Mouse (Mus musculus) heart, embryonic 16.5 days (tissue): Measurements from ENCODE around the gene Mcl1. TPM values are rescaled to one million over a fixed set of nuclear protein-coding genes. Genes with fewer than 3 reads are reported as not detected.

Source experiments
- ATAC-seq: fragments of 200-750 bp; cut with Nextera tagmentation; replicated peaks from 2 replicates; pipeline ENCODE4 v1.8.0; 2017; ENCODE audit warnings: moderate number of reproducible peaks; ENCODE audit not compliant: insufficient read depth, low FRiP score; ENCODE audit errors: extremely low read depth
- H3K27ac ChIP-seq: fragments of 300-500 bp; sonication (generic); 2 replicates; pipeline ENCODE4 v1.5.1; 2014; ENCODE audit warnings: mild to moderate bottlenecking, low read length, control low read depth, moderate library complexity
- H3K27me3 ChIP-seq: fragments of 300-500 bp; sonication (generic); 2 replicates; pipeline ENCODE4 v1.6.1; 2014; ENCODE audit warnings: low read length, mixed read lengths; ENCODE audit not compliant: control insufficient read depth, insufficient read depth
- H3K36me3 ChIP-seq: fragments of 300-500 bp; sonication (generic); 2 replicates; pipeline ENCODE4 v1.6.1; 2014; ENCODE audit not compliant: control insufficient read depth, insufficient read depth
- H3K4me1 ChIP-seq: fragments of 300-500 bp; sonication (generic); 2 replicates; pipeline ENCODE4 v1.6.1; 2014; ENCODE audit warnings: low read length, mixed read lengths; ENCODE audit not compliant: control insufficient read depth, insufficient read depth
- H3K4me2 ChIP-seq: fragments of 300-500 bp; sonication (generic); 2 replicates; pipeline ENCODE4 v1.6.1; 2014; ENCODE audit warnings: low read depth, mild to moderate bottlenecking, control low read depth, low read length
- H3K4me3 ChIP-seq: fragments of 300-500 bp; sonication (generic); 2 replicates; pipeline ENCODE4 v1.5.1; 2014; ENCODE audit warnings: mild to moderate bottlenecking, control low read depth, low read length
- H3K9ac ChIP-seq: fragments of 300-500 bp; sonication (generic); 2 replicates; pipeline ENCODE4 v1.6.1; 2014; ENCODE audit warnings: low read length, control low read depth
- H3K9me3 ChIP-seq: fragments of 300-500 bp; sonication (generic); replicated peaks from 2 replicates; pipeline ENCODE4 v1.6.1; 2016; ENCODE audit warnings: low read length; ENCODE audit not compliant: control insufficient read depth
- WGBS: fragments of 180-500 bp; shearing (Covaris S2); extraction: QIAGEN DNeasy Blood & Tissue Kit; methylation state at CpG from one replicate; pipeline ENCODE4 v1.1.7; 2014; 5-methylcytosine and 5-hydroxymethylcytosine counted together
- polyA plus RNA-seq: library from polyadenylated mRNA; unstranded; fragments of >200 nt; fragmentation: Nextera tagmentation; extraction: Ambion mirVana; gene quantifications from 2 replicates; pipeline ENCODE4 v1.2.1, GENCODE M21; 2015

The Mcl1 gene
- polyA plus RNA-seq, 1 experiment from 2014 or later = 31.9 TPM

- Histone ChIP-seq H3K4me3 (no peak overlapping the region), H3K27ac (peak overlapping the region; percentile 43), H3K27me3 (no peaks in the 10 kb centered on the region), H3K4me1 (peaks cover 7% of the 10 kb centered on the region), H3K4me2 (no peak overlapping the region), H3K9ac (no peak overlapping the region), H3K9me3 (no peaks in the 10 kb centered on the region), H3K36me3 (no peaks in the 10 kb centered on the region)
- 59% methylated on average over 10 of the region's 10 CpGs for WGBS
- ATAC-seq = 0 out of 2 replicates have a peak, but pooled peaks have one; percentile 37
Measured at GRCm38 (mm10) chr3:95645313-95646235, 13.0 kb upstream of the Mcl1 start.

GRCm38 (mm10) chr3:95648016-95648415 is 10.6 kb upstream of the Mcl1 start:
- no peak for ATAC-seq
- H3K9ac ChIP-seq = no peak overlapping the region
- H3K27ac ChIP-seq = no peak overlapping the region
- no peaks in the 10 kb centered on the region for H3K27me3 ChIP-seq
- H3K9me3 ChIP-seq = no peaks in the 10 kb centered on the region
- no peak overlapping the region for H3K4me3 ChIP-seq
- H3K36me3 ChIP-seq = no peaks in the 10 kb centered on the region
- peaks cover 14% of the 10 kb centered on the region for H3K4me1 ChIP-seq
- 87% methylated on average over 5 of the region's 5 CpGs for WGBS
- H3K4me2 ChIP-seq = no peak overlapping the region

GRCm38 (mm10) chr3:95650276-95651032 is 8.1 kb upstream of the Mcl1 start:
- no peaks in the 10 kb centered on the region for H3K36me3 ChIP-seq
- H3K27me3 ChIP-seq = no peaks in the 10 kb centered on the region
- 49% methylated on average over 6 of the region's 6 CpGs for WGBS
- H3K4me2 ChIP-seq = no peak overlapping the region
- H3K9ac ChIP-seq = no peak overlapping the region
- peak; percentile 46 for ATAC-seq
- H3K4me1 ChIP-seq = peaks cover 19% of the 10 kb centered on the region
- no peak overlapping the region for H3K4me3 ChIP-seq
- H3K9me3 ChIP-seq = no peaks in the 10 kb centered on the region
- H3K27ac ChIP-seq = peak overlapping the region; percentile 75

- 70% methylated on average over 3 of the region's 3 CpGs for WGBS
- H3K9me3 ChIP-seq = no peaks in the 10 kb centered on the region
- H3K36me3 ChIP-seq = no peaks in the 10 kb centered on the region
- no peaks in the 10 kb centered on the region for H3K27me3 ChIP-seq
- H3K4me1 ChIP-seq = peaks cover 19% of the 10 kb centered on the region
- H3K27ac ChIP-seq = peak overlapping the region; percentile 75
- no peak for ATAC-seq
- H3K9ac ChIP-seq = no peak overlapping the region
- no peak overlapping the region for H3K4me2 ChIP-seq
- H3K4me3 ChIP-seq = no peak overlapping the region
Measured at GRCm38 (mm10) chr3:95651033-95651373, 7.6 kb upstream of the Mcl1 start.

GRCm38 (mm10) chr3:95651391-95652203 is 7.0 kb upstream of the Mcl1 start:
- Histone ChIP-seq H3K4me1 (peaks cover 19% of the 10 kb centered on the region), H3K4me3 (no peak overlapping the region), H3K36me3 (no peaks in the 10 kb centered on the region), H3K27ac (peak overlapping the region; percentile 75), H3K9me3 (no peaks in the 10 kb centered on the region), H3K27me3 (no peaks in the 10 kb centered on the region), H3K4me2 (no peak overlapping the region), H3K9ac (no peak overlapping the region)
- 86% methylated on average over 16 of the region's 16 CpGs for WGBS
- no peak for ATAC-seq

- H3K9me3 ChIP-seq = no peaks in the 10 kb centered on the region
- no peak overlapping the region for H3K9ac ChIP-seq
- H3K27me3 ChIP-seq = no peaks in the 10 kb centered on the region
- ATAC-seq = no peak
- H3K36me3 ChIP-seq = no peaks in the 10 kb centered on the region
- H3K4me3 ChIP-seq = no peak overlapping the region
- H3K4me2 ChIP-seq = no peak overlapping the region
- WGBS = 71% methylated on average over 7 of the region's 7 CpGs
- H3K27ac ChIP-seq = no peak overlapping the region
- peaks cover 19% of the 10 kb centered on the region for H3K4me1 ChIP-seq
Measured at GRCm38 (mm10) chr3:95652204-95652811, 6.3 kb upstream of the Mcl1 start.

GRCm38 (mm10) chr3:95652871-95653270 is 5.7 kb upstream of the Mcl1 start:
- no peak for ATAC-seq

GRCm38 (mm10) chr3:95653473-95654034 is 5.0 kb upstream of the Mcl1 start:
- peaks cover 21% of the 10 kb centered on the region for H3K4me1 ChIP-seq
- no peak for ATAC-seq
- H3K4me3 ChIP-seq = no peak overlapping the region
- peak overlapping the region; percentile 62 for H3K27ac ChIP-seq
- no peaks in the 10 kb centered on the region for H3K27me3 ChIP-seq
- H3K4me2 ChIP-seq = peak overlapping the region; percentile 19; the same call in 1 of the 2 replicates
- H3K36me3 ChIP-seq = no peaks in the 10 kb centered on the region
- no peaks in the 10 kb centered on the region for H3K9me3 ChIP-seq
- WGBS = 22% methylated on average over 11 of the region's 11 CpGs
- H3K9ac ChIP-seq = 0 out of 2 replicates have a peak overlapping the region, but pooled peaks have one; percentile 31

More at GRCm38 (mm10) chr3:95652871-95653270, 5.7 kb upstream of the Mcl1 start:
- Histone ChIP-seq H3K9ac (no peak overlapping the region), H3K27ac (no peak overlapping the region), H3K27me3 (no peaks in the 10 kb centered on the region), H3K36me3 (no peaks in the 10 kb centered on the region), H3K9me3 (no peaks in the 10 kb centered on the region), H3K4me2 (no peak overlapping the region), H3K4me3 (no peak overlapping the region), H3K4me1 (peaks cover 21% of the 10 kb centered on the region)
- 37% methylated on average over 6 of the region's 6 CpGs for WGBS
